Mouse (Mus musculus) midbrain, embryonic 13.5 days (tissue): ENCODE results near the gene 1700018B08Rik. TPM values are rescaled to one million over a fixed set of nuclear protein-coding genes. Genes with fewer than 3 reads are reported as not detected.
A peak's percentile ranks its signal among the peaks of the same experiment; 100 is the strongest.

Experiments used
- ATAC-seq: fragments of 200-750 bp; cut with Nextera tagmentation; 2 replicates; pipeline ENCODE4 v1.8.0; 2017; ENCODE audit warnings: mild to moderate bottlenecking, moderate TSS enrichment, moderate library complexity
- H3K27ac ChIP-seq: fragments of 300-500 bp; sonication (generic); 2 replicates; pipeline ENCODE4 v1.5.1; 2015; ENCODE audit warnings: inconsistent platforms, mild to moderate bottlenecking, moderate library complexity
- H3K27me3 ChIP-seq: fragments of 300-500 bp; sonication (generic); 2 replicates; pipeline ENCODE4 v1.6.1; 2015; ENCODE audit warnings: mild to moderate bottlenecking, inconsistent platforms
- H3K36me3 ChIP-seq: fragments of 300-500 bp; sonication (generic); 2 replicates; pipeline ENCODE4 v1.6.1; 2015; ENCODE audit warnings: mild to moderate bottlenecking, inconsistent platforms
- H3K4me1 ChIP-seq: fragments of 300-500 bp; sonication (generic); replicated peaks from 2 replicates; pipeline ENCODE4 v1.6.1; 2015; ENCODE audit warnings: inconsistent platforms
- H3K4me2 ChIP-seq: fragments of 300-500 bp; sonication (generic); replicated peaks from 2 replicates; pipeline ENCODE4 v1.6.1; 2015; ENCODE audit warnings: moderate library complexity, mild to moderate bottlenecking, inconsistent platforms
- H3K4me3 ChIP-seq: fragments of 300-500 bp; sonication (generic); replicated peaks from 2 replicates; pipeline ENCODE4 v1.5.1; 2015; ENCODE audit warnings: mild to moderate bottlenecking, inconsistent platforms
- H3K9ac ChIP-seq: fragments of 300-500 bp; sonication (generic); replicated peaks from 2 replicates; pipeline ENCODE4 v1.6.1; 2015; ENCODE audit warnings: mild to moderate bottlenecking, inconsistent platforms
- H3K9me3 ChIP-seq: fragments of 300-500 bp; sonication (generic); 2 replicates; pipeline ENCODE4 v1.6.1; 2016; ENCODE audit warnings: mild to moderate bottlenecking, inconsistent platforms
- WGBS: fragments of 180-500 bp; shearing (Covaris S2); methylation state at CpG from one replicate; pipeline ENCODE4 v1.1.7; 2015; 5-methylcytosine and 5-hydroxymethylcytosine counted together
- polyA plus RNA-seq: library from polyadenylated mRNA; unstranded; fragments of >200 nt; fragmentation: Nextera tagmentation; extraction: Ambion mirVana; gene quantifications from 2 replicates; pipeline ENCODE4 v1.2.1, GENCODE M21; 2015

1700018B08Rik gene
- polyA plus RNA-seq = not detected in 2 replicates

DNA sequence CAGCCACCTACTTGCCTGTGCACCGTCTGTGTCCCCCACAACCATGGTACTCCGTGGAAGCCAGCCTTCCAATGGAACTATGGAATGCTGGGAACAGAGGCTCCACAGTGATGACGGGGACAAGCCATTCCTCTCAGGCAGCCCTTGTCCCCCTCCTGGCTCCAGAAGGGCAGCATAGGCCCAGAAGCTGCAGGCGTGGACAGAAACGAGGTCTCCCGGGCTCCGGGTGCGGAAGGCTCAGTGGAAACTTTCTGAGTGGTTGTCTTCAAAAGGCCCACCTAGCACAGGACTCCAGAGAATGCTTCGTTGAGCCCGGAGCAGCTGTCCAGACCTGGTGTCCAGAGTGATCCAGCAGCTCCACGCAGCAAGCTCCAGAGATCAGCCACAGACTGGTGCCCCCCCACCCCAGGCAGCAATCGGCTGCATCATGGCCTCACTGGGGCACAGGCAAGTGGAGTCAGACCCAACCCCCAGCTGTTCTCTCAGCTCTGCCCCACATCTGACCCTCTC lies at the start of gene 1700018B08Rik:
1700018B08Rik (minus strand) TSS at position 45 of the 510 bp plus-strand sequence.
- 0 out of 2 replicates have a peak within 1 kb of the TSS, but pooled peaks have one; percentile 1 for H3K9ac ChIP-seq
- no peak within 1 kb of the TSS for H3K27ac ChIP-seq
- H3K4me2 ChIP-seq = no peak within 1 kb of the TSS
- no peaks in the 10 kb centered on the region for H3K9me3 ChIP-seq
- H3K4me1 ChIP-seq = no peaks in the 10 kb centered on the region
- no peak for ATAC-seq
- 0 out of 2 replicates have a peak, but pooled peaks cover under 1% of the 10 kb centered on the region for H3K27me3 ChIP-seq
- no peaks in the 10 kb centered on the region; the same call in 1 of the 2 replicates for H3K36me3 ChIP-seq
- 86% methylated on average over 12 of the region's 12 CpGs for WGBS
- no peak within 1 kb of the TSS for H3K4me3 ChIP-seq

- Histone ChIP-seq H3K27ac (no peak overlapping the region), H3K27me3 (no peaks in the 10 kb centered on the region), H3K9ac (no peak overlapping the region), H3K36me3 (peaks cover 46% of the 10 kb centered on the region), H3K4me1 (peaks cover 28% of the 10 kb centered on the region), H3K4me2 (no peak overlapping the region), H3K9me3 (no peaks in the 10 kb centered on the region), H3K4me3 (no peak overlapping the region)
- no peak for ATAC-seq
- WGBS = 88% methylated on average over 5 of the region's 5 CpGs
These were observed 49.2 kb upstream of the 1700018B08Rik start for GRCm38 (mm10) chr8:121593293-121593692.

DNA sequence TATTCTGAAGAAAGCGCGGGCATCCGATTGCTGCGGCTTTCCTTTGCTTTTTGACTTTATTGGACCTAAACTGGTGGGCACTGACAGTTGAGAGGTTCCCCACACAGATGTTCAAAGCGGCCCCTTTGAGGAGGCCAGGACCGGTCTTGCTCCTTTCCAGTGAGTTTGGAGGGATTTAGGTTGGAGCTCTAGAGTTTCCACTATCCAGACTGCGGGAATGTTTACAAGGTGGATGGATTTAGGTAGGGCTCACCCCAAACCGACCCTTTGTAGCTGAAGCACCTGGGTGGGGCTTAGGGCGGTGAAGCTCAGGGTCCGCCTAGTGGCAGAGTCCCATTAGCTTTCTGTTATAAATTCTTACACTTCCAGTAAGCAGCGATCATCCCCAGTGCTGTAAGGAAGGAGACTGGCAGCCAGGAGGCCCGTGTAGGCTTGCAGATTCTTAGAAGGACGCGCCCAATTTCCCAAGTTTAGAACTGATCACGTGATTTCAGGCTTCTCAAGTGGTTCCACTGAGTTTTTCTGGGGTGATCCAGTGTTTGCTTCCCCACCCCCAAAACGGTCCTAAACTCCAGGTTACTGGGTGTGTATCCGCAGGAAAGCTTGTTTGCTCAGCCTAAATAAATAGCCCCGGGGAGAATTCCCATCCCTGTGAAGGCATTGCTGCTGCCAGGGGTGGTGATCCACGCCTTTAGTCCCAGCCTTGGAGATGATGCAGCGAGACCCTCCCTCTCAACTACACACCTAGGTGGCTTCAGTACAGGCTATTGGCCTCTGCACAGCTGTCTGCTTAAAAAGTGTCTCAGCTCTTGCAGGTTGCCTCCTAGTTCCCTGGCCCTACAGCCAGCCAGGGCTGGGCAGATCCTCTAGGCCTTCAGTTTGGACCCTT lies 47.3 kb upstream of the 1700018B08Rik start:
- peak overlapping the region; percentile 35; the same call in 1 of the 2 replicates for H3K27ac ChIP-seq
- H3K9me3 ChIP-seq = no peaks in the 10 kb centered on the region
- H3K4me3 ChIP-seq = peak overlapping the region; percentile 81
- H3K27me3 ChIP-seq = no peaks in the 10 kb centered on the region
- 0 out of 2 replicates have a peak, but pooled peaks have one; percentile 7 for ATAC-seq
- peak overlapping the region; percentile 90 for H3K9ac ChIP-seq
- peaks cover 28% of the 10 kb centered on the region for H3K4me1 ChIP-seq
- H3K4me2 ChIP-seq = peak overlapping the region; percentile 86
- peaks cover 31% of the 10 kb centered on the region for H3K36me3 ChIP-seq
- WGBS = 16% methylated on average over 20 of the region's 20 CpGs

DNA sequence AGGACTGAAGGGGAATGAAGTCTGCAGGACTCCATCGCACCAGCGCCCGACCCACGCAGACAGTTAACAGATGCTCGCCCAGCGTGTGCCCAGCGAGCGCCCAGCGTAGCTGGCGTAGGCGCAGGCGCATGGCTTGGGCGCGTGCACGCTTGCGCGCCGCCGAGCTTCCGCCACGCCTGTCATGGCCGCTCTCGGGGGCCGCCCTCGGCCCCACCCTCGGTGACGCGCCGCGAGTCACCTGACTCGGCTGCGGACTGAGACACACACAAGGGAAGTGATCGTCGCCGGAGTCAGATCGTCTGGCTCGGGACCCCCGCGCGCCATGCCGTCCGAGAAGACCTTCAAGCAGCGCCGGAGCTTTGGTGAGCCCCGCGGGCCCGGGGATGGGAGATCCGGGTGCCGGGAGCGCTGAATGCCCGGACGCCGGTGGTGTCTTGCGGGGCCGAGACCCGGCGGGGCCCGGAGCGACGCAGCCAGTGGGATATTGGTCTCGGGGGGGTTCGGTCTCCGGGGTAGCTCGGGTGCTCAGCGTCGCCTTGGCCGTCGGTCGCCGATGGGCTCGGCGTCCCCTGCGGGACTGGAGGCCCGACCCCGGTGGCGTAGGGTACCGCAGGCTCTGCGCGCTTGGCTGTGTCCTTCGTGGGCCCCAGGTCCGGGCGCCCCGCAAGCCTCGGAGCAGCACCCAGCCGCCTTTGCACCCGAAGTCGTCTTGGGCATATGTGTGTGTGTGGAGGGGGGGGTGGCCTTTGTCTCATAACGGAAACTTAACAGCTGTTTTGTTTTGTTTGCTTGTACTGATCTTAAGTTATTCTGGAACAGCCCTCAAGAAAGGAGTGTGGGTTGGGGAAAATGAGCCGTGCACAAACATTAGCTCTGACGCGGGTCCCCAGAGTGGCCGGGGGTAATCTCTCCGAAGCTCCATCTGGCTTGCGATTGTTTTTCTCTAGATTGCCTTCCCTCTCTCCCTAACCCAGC lies 46.4 kb upstream of the 1700018B08Rik start, which contains the start of gene Map1lc3b:
Map1lc3b (plus strand) TSS at position 159 of the 975 bp plus-strand sequence.
- Histone ChIP-seq H3K4me3 (peak within 1 kb of the TSS; percentile 81), H3K27ac (peak within 1 kb of the TSS; percentile 80), H3K36me3 (peaks cover 23% of the 10 kb centered on the region), H3K4me2 (peak within 1 kb of the TSS; percentile 86), H3K9me3 (no peaks in the 10 kb centered on the region), H3K27me3 (no peaks in the 10 kb centered on the region), H3K4me1 (peaks cover 33% of the 10 kb centered on the region), H3K9ac (peak within 1 kb of the TSS; percentile 90)
- under 1% methylated on average over 94 of the region's 94 CpGs for WGBS
- ATAC-seq = peak; percentile 87

DNA sequence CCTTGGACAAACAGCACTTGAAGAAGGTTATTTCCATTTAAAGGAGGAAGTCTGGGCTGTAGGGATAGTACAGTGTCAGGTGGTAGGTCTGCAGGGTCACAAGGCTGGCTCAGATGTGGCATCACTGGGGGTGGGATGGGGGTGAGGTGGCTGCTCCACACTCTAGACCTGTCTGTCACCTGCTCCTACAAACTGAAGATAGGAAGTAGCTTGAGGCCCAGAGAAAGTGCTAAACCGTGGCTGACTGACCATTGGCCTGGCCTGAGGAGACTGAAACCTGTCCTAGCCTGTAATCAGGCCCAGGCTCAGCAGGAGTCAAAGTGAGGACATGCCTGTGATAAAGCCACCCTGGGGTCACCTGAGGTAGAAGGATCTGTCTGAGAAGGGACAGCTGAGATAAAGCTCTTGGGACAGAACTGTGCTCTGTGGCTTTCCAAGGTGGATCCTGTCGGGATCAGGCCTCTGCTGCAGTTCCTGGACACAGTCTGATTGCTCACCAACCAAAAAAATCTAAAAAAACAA lies 45.1 kb upstream of the 1700018B08Rik start:
- H3K4me3 ChIP-seq = no peak overlapping the region
- no peak overlapping the region; the same call in 1 of the 2 replicates for H3K9ac ChIP-seq
- peaks cover 11% of the 10 kb centered on the region for H3K36me3 ChIP-seq
- ATAC-seq = no peak
- peaks cover 36% of the 10 kb centered on the region for H3K4me1 ChIP-seq
- H3K27ac ChIP-seq = 0 out of 2 replicates have a peak overlapping the region, but pooled peaks have one; percentile 78
- H3K27me3 ChIP-seq = no peaks in the 10 kb centered on the region
- H3K9me3 ChIP-seq = no peaks in the 10 kb centered on the region
- WGBS = 51% methylated on average over 2 of the region's 2 CpGs
- H3K4me2 ChIP-seq = peak overlapping the region; percentile 86

DNA sequence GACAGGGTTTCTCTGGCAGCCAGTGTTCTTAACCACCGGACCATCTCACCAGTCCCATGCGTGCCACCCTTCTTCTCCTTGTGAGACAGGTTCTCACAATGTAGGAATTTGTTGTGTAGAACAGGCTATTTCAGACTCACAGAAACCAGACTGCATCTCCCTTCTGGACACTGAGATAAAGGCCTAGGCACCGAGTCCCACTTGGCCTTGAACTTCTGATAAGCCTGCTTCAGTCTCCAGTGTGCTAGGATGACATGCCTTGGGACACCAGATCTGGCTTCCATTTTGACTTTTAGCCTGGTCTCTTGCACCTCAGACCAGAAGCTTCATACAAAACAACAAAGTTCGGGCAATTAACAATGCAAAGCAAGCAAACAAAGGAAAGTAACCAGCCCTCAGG lies 44.6 kb upstream of the 1700018B08Rik start:
- Histone ChIP-seq H3K9me3 (no peaks in the 10 kb centered on the region), H3K4me3 (no peak overlapping the region), H3K36me3 (peaks cover 6% of the 10 kb centered on the region), H3K27me3 (peaks cover 3% of the 10 kb centered on the region), H3K9ac (no peak overlapping the region), H3K4me2 (no peak overlapping the region), H3K27ac (no peak overlapping the region), H3K4me1 (peaks cover 36% of the 10 kb centered on the region)
- no peak for ATAC-seq
- WGBS = 86% methylated on average over 4 of the region's 4 CpGs

- WGBS = 1% methylated on average over 47 of the region's 47 CpGs
- peak overlapping the region; percentile 51; the same call in 1 of the 2 replicates for H3K27ac ChIP-seq
These were observed 41.2 kb upstream of the 1700018B08Rik start for GRCm38 (mm10) chr8:121585159-121585825.

GRCm38 (mm10) chr8:121584730-121585129 lies 40.6 kb upstream of the 1700018B08Rik start:
- Histone ChIP-seq H3K9ac (peak overlapping the region; percentile 69), H3K27me3 (peaks cover 6% of the 10 kb centered on the region), H3K9me3 (no peaks in the 10 kb centered on the region), H3K36me3 (no peaks in the 10 kb centered on the region), H3K4me2 (peak overlapping the region; percentile 68), H3K27ac (no peak overlapping the region), H3K4me3 (peak overlapping the region; percentile 62), H3K4me1 (peaks cover 10% of the 10 kb centered on the region)
- no peak for ATAC-seq
- WGBS = 46% methylated on average over 13 of the region's 13 CpGs

More at GRCm38 (mm10) chr8:121585159-121585825, 41.2 kb upstream of the 1700018B08Rik start:
- H3K27me3 ChIP-seq = peaks cover 6% of the 10 kb centered on the region
- peak overlapping the region; percentile 62 for H3K4me3 ChIP-seq
- H3K4me2 ChIP-seq = peak overlapping the region; percentile 68
- H3K36me3 ChIP-seq = no peaks in the 10 kb centered on the region
- peaks cover 12% of the 10 kb centered on the region for H3K4me1 ChIP-seq
- peak; percentile 95 for ATAC-seq
- H3K9me3 ChIP-seq = no peaks in the 10 kb centered on the region
- peak overlapping the region; percentile 69 for H3K9ac ChIP-seq

DNA sequence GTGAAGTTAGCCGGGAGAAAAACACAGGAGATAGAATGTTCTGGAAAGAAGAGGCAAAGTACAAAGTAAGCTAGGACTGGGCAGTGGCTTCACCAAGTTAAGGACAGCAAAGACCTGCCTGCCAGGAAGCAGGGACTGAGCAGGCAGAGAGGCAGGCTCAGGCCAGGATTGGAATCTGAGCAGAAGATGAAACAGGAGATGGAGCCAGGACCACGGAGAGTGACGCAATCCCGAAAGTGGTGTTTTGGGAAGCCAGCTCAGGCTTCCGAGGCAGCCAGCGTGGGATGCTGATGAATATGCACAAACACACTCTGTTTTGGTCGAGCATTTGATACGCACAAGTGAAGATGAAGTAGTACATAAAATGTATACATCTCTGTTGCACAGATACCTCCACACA lies 39.5 kb upstream of the 1700018B08Rik start:
- Histone ChIP-seq H3K4me3 (no peak overlapping the region), H3K27ac (no peak overlapping the region), H3K9ac (no peak overlapping the region; the same call in 1 of the 2 replicates), H3K27me3 (peaks cover 6% of the 10 kb centered on the region), H3K36me3 (no peaks in the 10 kb centered on the region), H3K4me2 (no peak overlapping the region), H3K4me1 (peaks cover 8% of the 10 kb centered on the region), H3K9me3 (no peaks in the 10 kb centered on the region)
- WGBS = 56% methylated on average over 8 of the region's 8 CpGs
- ATAC-seq = no peak

GRCm38 (mm10) chr8:121580465-121580864 lies 36.3 kb upstream of the 1700018B08Rik start:
- WGBS = 41% methylated on average over 9 of the region's 9 CpGs
- H3K36me3 ChIP-seq = no peaks in the 10 kb centered on the region
- H3K27me3 ChIP-seq = peaks cover 6% of the 10 kb centered on the region
- no peak overlapping the region for H3K4me3 ChIP-seq
- H3K4me2 ChIP-seq = no peak overlapping the region
- peaks cover 30% of the 10 kb centered on the region for H3K4me1 ChIP-seq
- no peak for ATAC-seq
- no peak overlapping the region for H3K27ac ChIP-seq
- H3K9me3 ChIP-seq = no peaks in the 10 kb centered on the region
- H3K9ac ChIP-seq = no peak overlapping the region; the same call in 1 of the 2 replicates
